Mouse (Mus musculus): ENCODE results near the gene Atp11c. TPM values are rescaled to one million over a fixed set of nuclear protein-coding genes. Genes with fewer than 3 reads are reported as not detected.

Atp11c gene
- total and polyA plus RNA-seq, 2 experiments from 2014 or later: 7.9 to 17.3 TPM

GRCm38 (mm10) chrX:60344991-60345390 is 247.5 kb downstream of the Atp11c start:
- H3K4me1 ChIP-seq (ENCODE audit: insufficient read depth, low read length): no peaks in the 10 kb centered on the region
- no peak for TF ChIP-seq CTCF (IDR thresholded peaks at IDR 0.05; ENCODE audit: low read depth)
- ATAC-seq: no peak
- H3K9ac ChIP-seq (replicated peaks; ENCODE audit: low read length): no peak overlapping the region
- 71% methylated on average over 4 of the region's 4 CpGs for WGBS
- H3K4me3 ChIP-seq (ENCODE audit: low read length): no peak overlapping the region
- no peak overlapping the region for H3K27ac ChIP-seq
- H3K9me3 ChIP-seq (ENCODE audit: low read length): no peaks in the 10 kb centered on the region
- no peaks in the 10 kb centered on the region for H3K36me3 ChIP-seq (ENCODE audit: insufficient read depth, low read length)
- no peak overlapping the region for H3K4me2 ChIP-seq (ENCODE audit: low read depth, low read length)
- no peak for DNase-seq (ENCODE audit: low spot score)
- H3K27me3 ChIP-seq (ENCODE audit: insufficient read depth, low read length): no peaks in the 10 kb centered on the region

GRCm38 (mm10) chrX:60329735-60330134 is 262.8 kb downstream of the Atp11c start:
- no peak overlapping the region for H3K9ac ChIP-seq (replicated peaks; ENCODE audit: low read length)
- no peak for ATAC-seq
- no peaks in the 10 kb centered on the region for H3K27me3 ChIP-seq (ENCODE audit: insufficient read depth, low read length)
- no peaks in the 10 kb centered on the region for H3K4me1 ChIP-seq (ENCODE audit: insufficient read depth, low read length)
- DNase-seq (ENCODE audit: low spot score): no peak
- no peak overlapping the region for H3K4me2 ChIP-seq (ENCODE audit: low read depth, low read length)
- no peak for TF ChIP-seq CTCF (IDR thresholded peaks at IDR 0.05; ENCODE audit: low read depth)
- WGBS: 93% methylated on average over 3 of the region's 3 CpGs
- H3K36me3 ChIP-seq (ENCODE audit: insufficient read depth, low read length): no peaks in the 10 kb centered on the region
- H3K9me3 ChIP-seq (ENCODE audit: low read length): no peaks in the 10 kb centered on the region
- H3K4me3 ChIP-seq (ENCODE audit: low read length): no peak overlapping the region
- H3K27ac ChIP-seq: no peak overlapping the region

- 80% methylated on average over 4 of the region's 4 CpGs for WGBS
- Histone ChIP-seq H3K4me1 (ENCODE audit: insufficient read depth, low read length) (no peaks in the 10 kb centered on the region), H3K27ac (no peak overlapping the region), H3K9ac (replicated peaks; ENCODE audit: low read length) (no peak overlapping the region), H3K27me3 (ENCODE audit: insufficient read depth, low read length) (no peaks in the 10 kb centered on the region), H3K4me3 (ENCODE audit: low read length) (no peak overlapping the region), H3K36me3 (ENCODE audit: insufficient read depth, low read length) (no peaks in the 10 kb centered on the region), H3K9me3 (ENCODE audit: low read length) (no peaks in the 10 kb centered on the region), H3K4me2 (ENCODE audit: low read depth, low read length) (no peak overlapping the region)
- no peak for TF ChIP-seq CTCF (IDR thresholded peaks at IDR 0.05; ENCODE audit: low read depth)
- ATAC-seq: no peak
- no peak for DNase-seq (ENCODE audit: low spot score)
These were observed 271.2 kb downstream of the Atp11c start for GRCm38 (mm10) chrX:60321321-60321720.

GRCm38 (mm10) chrX:60317661-60318060 is 274.8 kb downstream of the Atp11c start:
- Histone ChIP-seq H3K27ac (no peak overlapping the region), H3K36me3 (ENCODE audit: insufficient read depth, low read length) (no peaks in the 10 kb centered on the region), H3K27me3 (ENCODE audit: insufficient read depth, low read length) (no peaks in the 10 kb centered on the region), H3K4me3 (ENCODE audit: low read length) (no peak overlapping the region), H3K9me3 (ENCODE audit: low read length) (no peaks in the 10 kb centered on the region), H3K4me2 (ENCODE audit: low read depth, low read length) (no peak overlapping the region), H3K4me1 (ENCODE audit: insufficient read depth, low read length) (no peaks in the 10 kb centered on the region), H3K9ac (replicated peaks; ENCODE audit: low read length) (no peak overlapping the region)
- no peak for ATAC-seq
- TF ChIP-seq CTCF (IDR thresholded peaks at IDR 0.05; ENCODE audit: low read depth): no peak
- DNase-seq (ENCODE audit: low spot score): no peak
- 93% methylated on average over 3 of the region's 3 CpGs for whole genome bisulfite sequencing

GRCm38 (mm10) chrX:60292335-60292734 is 300.2 kb downstream of the Atp11c start:
- ATAC-seq (no peak), DNase-seq (ENCODE audit: low spot score) (no peak)
- Histone ChIP-seq H3K4me3 (ENCODE audit: low read length) (no peak overlapping the region), H3K9ac (replicated peaks; ENCODE audit: low read length) (no peak overlapping the region), H3K27me3 (ENCODE audit: insufficient read depth, low read length) (no peaks in the 10 kb centered on the region), H3K4me1 (ENCODE audit: insufficient read depth, low read length) (no peaks in the 10 kb centered on the region), H3K4me2 (ENCODE audit: low read depth, low read length) (no peak overlapping the region), H3K36me3 (ENCODE audit: insufficient read depth, low read length) (no peaks in the 10 kb centered on the region), H3K27ac (no peak overlapping the region), H3K9me3 (ENCODE audit: low read length) (no peaks in the 10 kb centered on the region)
- TF ChIP-seq CTCF (IDR thresholded peaks at IDR 0.05; ENCODE audit: low read depth): no peak
- WGBS: 87% methylated on average over 2 of the region's 2 CpGs

- Histone ChIP-seq H3K9ac (replicated peaks; ENCODE audit: low read length) (no peak overlapping the region), H3K4me2 (ENCODE audit: low read depth, low read length) (no peak overlapping the region), H3K9me3 (ENCODE audit: low read length) (no peaks in the 10 kb centered on the region), H3K4me1 (ENCODE audit: insufficient read depth, low read length) (no peaks in the 10 kb centered on the region), H3K27me3 (ENCODE audit: insufficient read depth, low read length) (no peaks in the 10 kb centered on the region), H3K27ac (no peak overlapping the region), H3K36me3 (ENCODE audit: insufficient read depth, low read length) (no peaks in the 10 kb centered on the region), H3K4me3 (ENCODE audit: low read length) (no peak overlapping the region)
- ATAC-seq (no peak), DNase-seq (ENCODE audit: low spot score) (no peak)
- TF ChIP-seq CTCF (IDR thresholded peaks at IDR 0.05; ENCODE audit: low read depth): no peak
These were observed 337.2 kb downstream of the Atp11c start for GRCm38 (mm10) chrX:60255346-60255745.

GRCm38 (mm10) chrX:60187726-60188125 is 404.8 kb downstream of the Atp11c start:
- Histone ChIP-seq H3K4me1 (ENCODE audit: insufficient read depth, low read length) (no peaks in the 10 kb centered on the region), H3K27ac (no peak overlapping the region), H3K4me2 (ENCODE audit: low read depth, low read length) (no peak overlapping the region), H3K4me3 (ENCODE audit: low read length) (no peak overlapping the region), H3K9ac (replicated peaks; ENCODE audit: low read length) (no peak overlapping the region), H3K27me3 (ENCODE audit: insufficient read depth, low read length) (no peaks in the 10 kb centered on the region), H3K9me3 (ENCODE audit: low read length) (no peaks in the 10 kb centered on the region), H3K36me3 (ENCODE audit: insufficient read depth, low read length) (no peaks in the 10 kb centered on the region)
- DNase-seq (ENCODE audit: low spot score): no peak
- no peak for ATAC-seq
- TF ChIP-seq CTCF (IDR thresholded peaks at IDR 0.05; ENCODE audit: low read depth): no peak
- 25% methylated on average over 1 of the region's 1 CpGs for WGBS
